Mouse (Mus musculus): Measurements from ENCODE around the gene Bscl2.
A peak's percentile ranks its signal among the peaks of the same experiment; 100 is the strongest.
"Not testable (repeated sequence)": the region's sequence is repeated elsewhere in the genome, so short reads cannot be mapped to it uniquely, and the experiment has no call there.

The Bscl2 gene

DNA sequence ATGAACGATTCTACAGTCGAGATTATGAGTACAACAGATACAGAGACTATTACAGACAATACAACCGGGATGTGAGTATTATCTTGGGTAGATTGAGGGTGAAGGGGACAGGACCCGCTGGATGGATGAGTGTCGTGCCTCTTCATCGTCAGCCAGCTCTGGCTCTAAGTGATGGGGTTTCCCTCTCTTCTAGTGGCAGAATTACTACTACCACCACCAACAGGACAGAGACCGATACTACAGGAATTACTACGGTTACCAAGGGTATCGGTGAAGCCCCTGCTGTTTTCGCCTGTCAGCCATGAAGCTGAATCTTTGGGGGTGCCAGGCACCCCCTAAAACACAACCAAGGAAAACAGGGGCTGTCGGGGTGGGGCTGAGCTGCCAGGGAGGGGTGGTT is 6.0 kb upstream of the Bscl2 start:
- DNase-seq (ENCODE audit: low spot score) = no peak

DNA sequence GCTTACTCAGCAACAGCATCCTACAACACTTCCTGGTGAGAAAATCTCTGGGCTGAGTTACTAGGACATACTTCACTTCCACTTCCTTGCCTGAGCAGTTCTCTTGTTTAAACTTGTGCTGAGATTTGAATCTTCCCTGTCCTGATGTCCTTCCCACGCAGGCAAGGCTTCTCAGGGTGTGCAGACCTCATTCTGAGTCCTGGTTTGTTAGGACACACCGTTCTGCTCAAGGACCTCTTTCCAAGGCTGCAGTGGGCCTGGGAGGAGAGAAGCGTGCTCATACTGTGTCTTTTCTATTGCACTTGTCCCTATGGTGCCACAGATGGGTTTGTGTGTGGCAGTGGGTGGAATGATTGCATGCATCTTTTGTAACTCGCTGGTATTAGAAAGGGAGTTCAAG is 4.3 kb upstream of the Bscl2 start:
- DNase-seq (ENCODE audit: low spot score) = no peak

DNA sequence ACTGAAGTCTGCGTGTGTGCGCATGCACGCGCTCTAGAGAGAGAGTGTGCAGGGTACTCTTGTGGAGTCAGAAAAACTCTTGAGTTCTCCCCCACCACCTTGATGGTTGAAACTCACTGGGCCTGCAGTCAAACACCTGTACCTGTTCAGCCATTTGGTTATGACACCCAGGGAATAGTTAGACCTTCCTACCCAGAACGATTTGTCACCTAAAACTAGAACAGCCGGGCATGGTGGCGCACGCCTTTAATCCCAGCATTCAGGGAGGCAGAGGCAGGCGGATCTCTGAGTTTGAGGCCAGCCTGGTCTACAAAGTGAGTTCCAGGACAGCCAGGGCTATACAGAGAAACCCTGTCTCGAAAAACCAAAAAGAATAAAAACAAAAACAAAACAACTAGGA is 940 bp upstream of the Bscl2 start:
- not testable (repeated sequence) for DNase-seq (ENCODE audit: low spot score)

DNA sequence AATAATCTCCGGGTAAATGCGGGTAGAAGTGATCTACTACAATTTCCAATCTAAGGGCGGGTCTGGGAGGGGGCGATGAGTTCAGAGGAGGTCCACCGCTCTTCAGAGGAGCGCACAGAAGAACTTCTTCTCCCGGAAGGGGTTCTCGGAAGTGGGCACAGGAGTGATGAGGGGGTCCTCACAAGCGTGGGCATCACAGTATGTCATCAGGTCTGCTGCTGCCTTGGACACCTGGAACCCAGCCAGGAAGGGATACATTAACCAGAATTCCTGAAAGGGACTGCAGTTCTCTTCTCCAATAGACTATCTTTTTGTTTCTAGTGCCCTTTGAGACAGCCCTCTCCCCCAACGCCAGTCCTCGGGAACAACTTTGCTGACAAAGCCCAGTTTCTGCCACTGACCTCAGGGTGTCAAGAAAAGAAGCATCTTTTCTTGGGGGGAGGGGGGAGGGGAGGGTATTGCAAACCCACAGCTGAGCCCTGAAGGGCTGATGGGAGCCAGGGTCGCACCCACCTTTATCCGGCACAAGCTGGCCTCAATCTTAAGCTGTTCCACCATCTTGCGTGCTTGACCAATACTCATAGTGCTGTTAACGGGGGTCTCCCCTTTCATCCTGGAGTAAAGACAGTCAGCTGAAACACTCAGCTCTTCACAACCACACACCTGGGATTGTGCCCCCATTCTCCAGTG is 919 bp downstream of the Bscl2 start:
- DNase-seq (ENCODE audit: low spot score) = no peak

DNA sequence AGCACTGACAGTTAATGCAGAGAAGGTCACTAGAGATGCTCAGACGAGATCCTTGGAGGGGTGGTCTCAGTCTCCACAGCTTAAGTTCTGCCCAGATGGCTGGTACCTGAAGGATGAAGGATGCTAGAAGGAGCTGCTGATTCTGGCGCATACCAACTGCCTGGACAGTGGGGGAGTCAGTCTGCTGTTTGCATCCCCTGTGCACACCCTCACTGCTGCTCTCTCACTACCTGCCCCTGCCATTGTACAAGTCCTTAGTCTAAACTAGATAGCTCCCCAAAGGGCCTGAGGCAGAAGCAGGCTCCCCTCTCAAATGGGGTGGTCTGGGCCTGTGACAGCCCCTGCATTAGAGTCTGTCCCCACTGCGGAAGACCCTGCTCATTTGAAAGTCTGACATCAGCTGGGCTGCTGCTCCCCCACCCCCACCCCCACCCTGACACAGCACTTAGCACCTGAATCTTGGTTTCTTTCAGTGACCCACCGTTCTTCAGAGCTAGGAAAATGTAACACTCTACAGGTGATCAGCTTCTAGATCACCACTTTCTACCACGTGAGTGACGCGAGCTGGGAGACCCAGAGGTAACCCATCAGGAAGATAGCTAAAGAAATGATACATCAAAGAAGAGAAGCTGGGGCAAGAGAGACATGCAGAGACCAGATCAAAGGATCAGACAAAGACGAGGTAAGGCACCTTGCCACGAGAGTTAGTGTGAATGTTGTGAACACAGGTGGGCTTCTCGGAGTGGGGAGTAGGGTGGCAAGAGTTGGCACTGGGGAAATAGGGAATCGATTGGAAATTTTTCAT is 2.0 kb downstream of the Bscl2 start, which contains the start of gene Gng3:
TSS of gene Gng3 (minus strand) at position 92 of the 805 bp plus-strand sequence.
- peak; percentile 63 for DNase-seq (ENCODE audit: low spot score)

DNA sequence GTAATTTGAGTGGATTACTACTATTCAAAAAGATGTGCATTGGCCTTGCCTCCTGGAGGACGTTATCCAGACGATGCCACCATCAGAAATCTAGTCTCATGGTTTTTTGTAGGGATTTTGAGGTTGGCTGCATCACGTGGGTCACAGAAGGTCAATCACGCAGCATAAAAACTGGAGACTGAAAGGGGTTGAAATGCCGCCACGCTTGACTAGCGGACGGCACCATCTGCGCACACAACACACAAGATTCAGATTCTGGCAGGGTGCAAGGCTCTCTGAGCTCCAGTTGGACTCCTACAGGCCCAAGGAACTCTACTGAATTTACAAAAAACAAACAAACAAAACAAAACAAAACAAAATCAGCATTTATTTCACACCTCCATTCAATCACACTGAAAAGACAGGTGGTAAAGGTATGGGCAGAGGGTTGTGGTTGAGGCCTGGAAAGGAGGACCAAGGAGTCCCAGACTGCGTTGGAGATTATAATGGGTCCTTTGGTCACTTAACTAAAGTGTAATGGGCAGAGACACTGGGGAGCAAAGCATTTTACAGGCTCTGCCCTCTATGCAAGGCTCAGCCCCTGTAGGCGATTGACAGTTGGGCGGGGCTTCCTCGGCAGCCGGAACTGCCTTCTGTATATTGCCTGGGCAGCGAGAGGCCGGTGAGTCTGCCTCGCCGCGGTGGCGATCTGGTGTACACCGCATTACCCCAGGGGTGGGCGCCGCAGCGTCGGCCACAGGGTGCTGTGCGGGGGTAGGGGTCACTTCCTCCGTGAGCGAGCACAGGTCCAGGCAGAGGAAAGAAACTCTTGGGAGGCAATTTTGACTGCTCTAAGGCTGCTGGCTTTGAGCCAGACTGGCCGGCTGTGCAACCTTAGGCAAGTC is 2.9 kb downstream of the Bscl2 start:
- DNase-seq (ENCODE audit: low spot score) = peak; percentile 80

DNA sequence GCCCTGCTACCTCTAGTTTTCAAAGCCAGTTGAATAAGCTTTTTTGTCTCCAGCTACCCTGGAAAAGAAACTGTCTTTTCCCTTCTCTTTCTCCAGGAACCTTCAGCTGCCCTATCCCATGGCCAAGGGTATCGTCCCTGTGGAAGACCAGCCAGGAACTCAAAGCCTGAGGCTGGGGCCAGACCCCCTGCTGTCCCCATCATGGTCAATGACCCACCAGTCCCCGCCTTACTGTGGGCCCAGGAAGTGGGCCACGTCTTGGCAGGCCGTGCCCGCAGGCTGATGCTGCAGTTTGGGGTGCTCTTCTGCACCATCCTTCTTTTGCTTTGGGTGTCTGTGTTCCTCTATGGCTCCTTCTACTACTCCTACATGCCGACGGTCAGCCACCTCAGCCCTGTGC is 3.7 kb downstream of the Bscl2 start:
- DNase-seq (ENCODE audit: low spot score) = no peak

DNA sequence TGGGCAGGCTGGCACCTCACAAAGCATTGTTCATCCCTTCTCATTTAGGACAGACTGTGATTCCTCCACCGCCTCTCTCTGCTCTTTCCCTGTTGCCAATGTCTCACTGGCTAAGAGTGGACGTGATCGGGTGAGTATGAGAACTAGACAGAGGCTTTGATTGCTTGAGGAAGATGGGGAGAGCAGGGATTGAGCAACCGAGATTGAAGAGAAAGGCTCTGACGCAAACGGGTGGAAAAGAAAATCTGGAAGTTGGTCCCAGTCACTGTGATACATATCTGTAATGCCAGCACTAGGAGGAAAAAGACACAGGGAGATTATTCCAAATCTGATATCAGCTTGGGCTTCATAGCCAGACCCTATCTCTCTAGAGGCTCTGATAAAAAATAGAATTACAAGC is 5.7 kb downstream of the Bscl2 start:
- DNase-seq (ENCODE audit: low spot score) = no peak

DNA sequence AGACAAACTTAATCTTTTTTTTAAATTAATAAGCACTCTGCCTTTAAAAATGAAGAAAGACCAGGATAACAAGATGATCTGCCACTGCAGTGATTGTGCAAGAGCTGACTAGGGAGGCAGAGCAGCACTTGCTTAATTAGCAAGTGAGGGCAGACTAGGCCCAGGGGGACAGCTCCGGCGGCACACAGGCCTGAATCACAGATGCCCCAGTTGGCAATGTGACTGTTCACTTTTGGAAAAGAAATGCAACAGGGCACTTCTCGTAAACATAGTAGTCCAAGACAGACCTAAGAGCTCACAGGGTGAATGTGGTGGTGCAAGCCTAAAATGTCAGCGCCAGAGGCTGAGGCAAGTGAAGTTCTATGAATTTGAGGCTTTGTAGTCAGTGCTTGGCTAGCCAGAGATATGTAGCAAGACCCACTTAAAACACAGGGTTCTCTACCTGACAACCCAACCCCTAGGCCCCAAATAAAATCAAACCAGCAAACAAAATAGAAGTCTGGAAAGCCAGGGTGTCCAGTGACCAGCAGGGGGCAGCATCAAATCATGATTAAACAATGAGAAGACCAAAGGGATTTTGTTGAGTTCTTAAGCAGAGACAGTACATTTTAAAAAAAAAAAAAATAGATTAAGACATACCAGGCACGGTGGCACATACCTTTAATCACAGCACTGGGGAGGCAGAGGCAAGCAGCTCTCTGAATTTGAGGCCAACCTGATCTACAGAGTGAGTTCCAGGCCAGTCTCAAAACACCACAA is 7.3 kb downstream of the Bscl2 start:
- DNase-seq (ENCODE audit: low spot score) = peak; percentile 87

DNA sequence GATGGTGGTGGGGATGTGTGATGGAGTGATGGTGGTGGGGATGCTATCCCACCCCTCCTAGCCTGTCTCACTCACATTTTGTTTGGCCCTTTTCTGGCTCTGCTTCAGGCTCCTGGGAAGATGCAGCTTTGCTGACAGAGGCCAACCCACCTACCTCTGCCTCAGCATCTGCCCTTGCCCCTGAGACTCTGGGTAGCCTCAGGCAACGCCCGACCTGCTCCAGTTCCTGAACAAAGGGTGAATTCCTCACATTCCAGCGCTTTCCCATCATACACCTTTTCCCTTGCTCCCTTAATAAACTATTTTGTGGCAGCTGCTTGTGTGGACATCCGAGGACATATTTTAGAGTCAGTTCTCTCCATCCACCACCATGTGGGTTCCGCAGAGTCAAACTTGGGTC is 11.1 kb downstream of the Bscl2 start:
- DNase-seq (ENCODE audit: low spot score) = no peak

DNA sequence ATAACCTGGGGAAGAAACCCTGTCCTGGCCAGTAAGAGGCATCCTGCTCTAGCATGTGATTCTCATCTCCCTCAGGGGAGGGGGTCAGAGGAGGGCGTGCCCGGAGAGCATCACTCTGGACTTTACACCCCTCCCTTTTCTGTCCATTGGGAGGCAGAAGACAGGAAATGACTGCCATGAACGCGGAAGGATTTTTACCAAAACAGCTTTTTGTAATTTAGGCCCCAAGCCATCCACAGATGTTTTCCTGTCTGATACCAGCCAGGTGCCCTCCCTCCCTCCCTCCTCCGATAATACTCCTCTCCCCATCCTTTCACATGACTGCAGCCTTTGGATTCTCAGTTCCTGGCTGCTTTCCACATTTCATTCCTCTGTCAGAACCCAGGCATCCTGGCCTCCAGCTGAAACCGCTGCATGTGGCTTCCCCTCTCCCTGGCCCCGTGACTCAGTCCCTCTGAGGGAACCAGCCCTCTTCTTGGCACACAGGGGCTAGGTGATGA is 13.2 kb downstream of the Bscl2 start, which contains the start of gene Lrrn4cl:
TSS of gene Lrrn4cl (plus strand) at position 367 of the 500 bp plus-strand sequence.
- peak; percentile 68 for DNase-seq (ENCODE audit: low spot score)

DNA sequence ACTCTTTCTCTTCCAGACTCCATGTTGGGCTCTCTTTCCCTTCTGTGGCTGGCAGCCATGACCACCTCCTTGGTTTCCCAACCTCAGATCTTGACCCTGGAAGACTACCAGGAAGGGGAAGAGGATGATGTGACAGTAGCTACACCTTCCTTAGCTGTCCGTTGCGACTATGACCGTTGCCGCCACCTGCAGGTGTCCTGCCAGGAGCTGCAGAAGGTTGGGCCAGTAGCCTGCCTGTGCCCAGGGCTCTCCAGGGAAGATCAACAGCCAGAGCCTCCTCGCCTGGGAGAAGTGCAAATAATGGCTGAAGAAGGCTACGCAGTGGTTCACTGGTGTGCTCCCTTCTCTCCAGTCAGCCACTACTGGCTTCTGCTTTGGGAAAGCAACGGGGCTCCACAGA is 14.4 kb downstream of the Bscl2 start:
- DNase-seq (ENCODE audit: low spot score) = no peak

DNA sequence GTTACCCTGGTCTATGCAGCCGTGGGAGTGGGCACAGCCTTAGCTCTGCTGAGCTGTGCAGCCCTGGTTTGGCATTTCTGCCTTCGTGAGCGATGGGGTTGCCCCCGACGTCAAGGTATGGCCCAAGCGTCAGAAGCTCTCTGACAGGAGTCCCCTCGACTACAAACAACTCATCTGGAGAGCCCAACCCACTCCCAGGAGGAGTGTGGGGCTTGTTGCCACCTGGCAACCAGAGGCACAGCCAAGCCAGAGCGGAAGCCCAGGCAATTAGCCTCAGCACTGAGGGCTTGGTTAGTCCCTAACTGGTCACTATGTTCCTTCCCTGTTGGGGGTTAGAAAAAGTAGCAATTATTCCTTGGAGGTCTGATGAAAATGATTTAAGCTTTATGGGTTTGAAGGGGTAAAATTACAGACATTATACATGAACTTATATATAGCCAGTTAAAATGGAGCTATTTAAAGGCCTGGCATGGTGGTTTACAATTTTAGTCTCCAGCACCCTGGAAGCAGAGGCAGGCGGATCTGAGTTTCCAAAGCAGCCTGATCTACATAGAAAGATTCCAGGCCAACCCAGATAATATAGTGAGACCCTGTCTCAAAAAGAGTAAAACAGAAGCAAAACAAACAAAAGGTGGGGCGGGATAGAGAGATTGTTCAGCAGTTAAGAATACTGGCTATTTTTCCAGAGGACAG is 15.1 kb downstream of the Bscl2 start:
- no peak for DNase-seq (ENCODE audit: low spot score)

DNA sequence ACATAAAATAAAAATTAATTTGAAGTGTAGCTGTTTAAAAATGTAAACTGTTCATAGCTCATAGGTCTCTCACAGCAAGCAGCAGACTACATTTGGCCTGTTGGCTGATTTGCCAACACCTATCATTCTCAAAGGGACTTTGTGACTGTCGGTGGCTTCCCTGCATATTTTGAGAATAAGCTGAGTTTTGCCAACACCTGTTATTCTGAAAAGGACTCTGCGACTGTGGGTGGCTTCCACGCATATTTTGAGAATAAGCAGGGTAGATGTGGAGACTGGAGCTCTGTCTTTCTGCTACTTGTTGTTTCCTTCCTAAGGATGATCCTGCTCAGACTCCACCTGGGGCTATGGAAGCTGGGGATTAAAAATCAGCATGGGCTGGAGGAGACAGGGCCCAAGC is 15.8 kb downstream of the Bscl2 start:
- DNase-seq (ENCODE audit: low spot score) = no peak

DNA sequence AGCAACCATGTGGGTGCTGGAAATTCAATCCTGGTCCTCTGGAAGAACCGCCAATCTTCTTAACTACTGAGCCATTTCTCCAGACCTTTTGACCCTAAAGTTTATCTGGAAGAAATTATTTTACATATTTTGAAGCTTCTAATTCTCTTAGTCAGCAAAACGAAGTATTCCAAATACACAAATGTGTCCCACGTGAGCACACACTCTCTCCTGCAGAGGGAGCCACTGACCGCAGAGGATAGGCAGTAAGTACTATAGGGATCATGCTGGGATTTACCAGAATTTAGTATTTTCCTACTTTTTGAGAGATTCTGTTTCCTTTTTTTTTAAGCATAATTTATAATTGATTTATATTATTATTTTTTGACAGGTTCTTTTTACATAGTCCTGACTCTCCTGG is 20.4 kb downstream of the Bscl2 start:
- peak; percentile 65 for DNase-seq (ENCODE audit: low spot score)

DNA sequence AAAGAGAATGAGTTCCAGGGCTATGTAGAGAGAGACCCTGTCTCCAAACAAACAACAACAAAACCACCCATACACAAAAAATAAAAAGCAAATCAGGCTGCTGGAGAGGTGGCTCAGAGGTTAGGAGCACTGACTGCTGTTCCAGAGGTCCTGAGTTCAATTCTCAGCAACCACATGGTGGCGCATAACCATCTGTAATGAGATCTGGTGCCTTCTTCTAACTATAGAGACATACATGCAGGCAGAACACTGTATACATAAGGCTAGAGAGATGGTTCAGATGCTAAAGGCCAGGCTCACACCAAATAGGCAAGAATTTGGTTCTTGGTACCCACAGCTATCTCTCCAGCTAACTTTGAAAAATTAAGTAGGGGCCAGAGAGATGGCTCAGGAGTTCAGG is 21.8 kb downstream of the Bscl2 start:
- DNase-seq (ENCODE audit: low spot score) = peak; percentile 41

DNA sequence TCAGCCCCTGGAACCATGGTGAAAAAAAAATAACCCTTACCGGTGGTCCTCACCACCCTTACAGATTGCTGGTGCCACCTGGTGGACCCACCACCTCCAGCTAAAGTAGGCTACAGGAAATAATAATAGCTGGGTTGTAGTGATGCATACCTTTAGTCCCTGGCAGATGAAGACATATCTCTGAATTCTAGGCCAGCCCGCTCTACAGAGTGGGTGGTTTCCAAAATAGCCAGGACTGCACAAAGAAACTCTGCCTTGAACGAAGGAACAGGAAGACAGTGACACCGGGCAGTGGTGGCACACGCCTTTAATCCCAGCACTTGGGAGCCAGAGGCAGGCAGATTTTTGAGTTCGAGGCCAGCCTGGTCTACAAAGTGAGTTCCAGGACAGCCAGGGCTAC is 27.0 kb downstream of the Bscl2 start:
- DNase-seq (ENCODE audit: low spot score) = no peak

DNA sequence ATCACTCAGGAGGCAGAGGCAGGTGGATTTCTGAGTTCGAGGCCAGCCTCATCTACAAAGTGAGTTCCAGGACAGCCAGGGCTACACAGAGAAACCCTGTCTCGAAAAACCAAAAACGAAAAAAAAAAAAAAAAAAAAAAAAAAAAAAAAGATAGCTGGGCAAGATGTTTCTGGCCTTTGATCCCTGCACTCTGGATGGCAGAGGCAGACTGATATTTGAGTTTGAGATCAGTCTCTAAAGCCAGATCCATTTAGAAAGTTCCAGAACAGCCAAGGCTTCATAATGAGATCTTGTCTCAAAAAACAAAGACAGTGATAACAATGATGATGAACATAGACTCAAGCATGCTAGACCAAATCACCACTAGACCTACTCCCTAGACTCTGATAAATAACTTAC is 33.1 kb downstream of the Bscl2 start:
- not testable (repeated sequence) for DNase-seq (ENCODE audit: low spot score)

DNA sequence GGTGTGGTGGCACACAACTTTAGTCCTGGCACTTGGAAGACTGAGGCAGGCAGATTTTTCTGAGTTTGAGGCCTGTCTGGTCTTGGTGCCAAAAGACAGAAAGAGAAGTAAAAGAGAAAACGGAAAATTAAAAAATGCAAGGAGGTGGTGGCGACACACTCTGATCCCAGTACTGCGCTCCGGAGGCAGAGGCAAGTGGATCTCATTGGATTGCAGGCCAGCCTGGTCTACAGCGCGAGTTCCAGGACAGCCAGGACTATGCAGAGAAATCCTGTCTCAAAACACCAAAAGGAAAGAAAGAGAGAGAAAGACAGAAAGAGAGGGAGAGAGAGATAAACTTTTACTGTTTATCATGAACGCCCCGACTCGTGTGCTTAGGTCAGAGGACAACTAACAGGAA is 33.6 kb downstream of the Bscl2 start:
- DNase-seq (ENCODE audit: low spot score) = no peak

DNA sequence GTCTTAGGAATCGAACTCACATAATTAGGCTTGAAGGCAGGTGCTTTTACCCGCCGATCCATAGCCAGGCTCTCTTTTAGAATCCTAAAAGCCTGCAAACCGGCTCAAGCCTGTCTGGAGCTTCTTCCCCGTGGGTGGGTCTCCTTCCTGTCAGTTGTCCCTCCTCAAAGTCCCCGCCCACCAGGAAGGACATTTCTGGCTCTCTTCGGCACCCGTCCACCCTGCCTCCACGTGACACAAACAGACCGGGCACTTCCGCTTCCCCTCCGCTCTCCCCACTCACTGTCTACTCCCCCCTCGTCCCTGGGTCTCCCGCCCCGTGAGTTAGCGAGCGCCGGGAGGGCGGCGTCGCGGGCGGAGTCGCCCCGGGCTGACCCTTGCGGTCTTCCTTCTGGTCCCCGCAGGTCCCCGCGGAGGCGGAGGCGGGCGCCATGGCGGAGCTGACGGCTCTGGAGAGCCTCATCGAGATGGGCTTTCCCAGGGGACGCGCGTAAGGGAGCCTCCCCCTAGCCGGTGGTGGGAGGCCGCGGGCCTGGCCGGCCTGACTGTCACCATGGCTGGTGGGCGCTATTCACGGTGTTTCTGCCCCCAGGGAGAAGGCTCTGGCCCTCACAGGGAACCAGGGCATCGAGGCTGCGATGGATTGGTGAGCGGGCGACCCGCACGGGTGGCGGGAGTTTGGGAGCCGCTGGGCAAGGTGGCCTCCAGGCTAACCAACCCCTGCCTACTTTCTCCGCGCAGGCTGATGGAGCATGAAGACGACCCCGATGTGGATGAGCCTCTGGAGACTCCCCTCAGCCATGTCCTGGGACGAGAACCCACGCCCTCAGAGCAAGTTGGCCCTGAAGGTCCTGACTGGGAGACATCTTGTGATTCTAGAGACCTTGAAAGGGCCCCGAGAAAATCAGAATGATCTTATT is 34.3 kb downstream of the Bscl2 start, which contains the start of gene Ubxn1:
TSS of gene Ubxn1 (plus strand) at position 230 of the 920 bp plus-strand sequence.
- peak; percentile 98 for DNase-seq (ENCODE audit: low spot score)
